Mouse (Mus musculus) midbrain, embryonic 15.5 days (tissue): Measurements from ENCODE around the gene Gm49325. TPM values are rescaled to one million over a fixed set of nuclear protein-coding genes. Genes with fewer than 3 reads are reported as not detected.

Experiments
- ATAC-seq: fragments of 200-750 bp; cut with Nextera tagmentation; replicated peaks from 2 replicates; pipeline ENCODE4 v1.8.0; 2017; ENCODE audit warnings: moderate TSS enrichment
- H3K27ac ChIP-seq: fragments of 300-500 bp; sonication (generic); 2 replicates; pipeline ENCODE4 v1.5.1; 2015; ENCODE audit warnings: mild to moderate bottlenecking, inconsistent platforms
- H3K27me3 ChIP-seq: fragments of 300-500 bp; sonication (generic); replicated peaks from 2 replicates; pipeline ENCODE4 v1.6.1; 2015; ENCODE audit warnings: inconsistent platforms
- H3K36me3 ChIP-seq: fragments of 300-500 bp; sonication (generic); replicated peaks from 2 replicates; pipeline ENCODE4 v1.6.1; 2015; ENCODE audit warnings: inconsistent platforms
- H3K4me1 ChIP-seq: fragments of 300-500 bp; sonication (generic); 2 replicates; pipeline ENCODE4 v1.6.1; 2015; ENCODE audit warnings: inconsistent platforms
- H3K4me2 ChIP-seq: fragments of 300-500 bp; sonication (generic); 2 replicates; pipeline ENCODE4 v1.6.1; 2015; ENCODE audit warnings: inconsistent platforms, mild to moderate bottlenecking, moderate library complexity
- H3K4me3 ChIP-seq: fragments of 300-500 bp; sonication (generic); 2 replicates; pipeline ENCODE4 v1.5.1; 2015; ENCODE audit warnings: mild to moderate bottlenecking, inconsistent platforms
- H3K9ac ChIP-seq: fragments of 300-500 bp; sonication (generic); 2 replicates; pipeline ENCODE4 v1.6.1; 2015; ENCODE audit warnings: mild to moderate bottlenecking, inconsistent platforms
- H3K9me3 ChIP-seq: fragments of 300-500 bp; sonication (generic); 2 replicates; pipeline ENCODE4 v1.6.1; 2016; ENCODE audit warnings: inconsistent platforms
- WGBS: fragments of 180-500 bp; shearing (Covaris S2); methylation state at CpG from one replicate; pipeline ENCODE4 v1.1.7; 2015; ENCODE audit warnings: mixed read lengths; 5-methylcytosine and 5-hydroxymethylcytosine counted together
- polyA plus RNA-seq: library from polyadenylated mRNA; unstranded; fragments of >200 nt; fragmentation: Nextera tagmentation; extraction: Ambion mirVana; gene quantifications from 2 replicates; pipeline ENCODE4 v1.2.1, GENCODE M21; 2015

Gene Gm49325
- polyA plus RNA-seq: 2.5 TPM in 1 of 2 replicates, not detected in the other

GRCm38 (mm10) chr10:77605908-77606826 lies at the start of gene Gm49325, which contains the start of gene Sumo3:
Gene Gm49325, plus strand, starts transcription at chr10:77606197.
Gene Sumo3, plus strand, starts transcription at chr10:77606097.
- WGBS: 1% methylated on average over 112 of the region's 119 CpGs
- Histone ChIP-seq H3K9ac (peak within 1 kb of the TSS; percentile 62), H3K9me3 (no peaks in the 10 kb centered on the region), H3K4me3 (peak within 1 kb of the TSS; percentile 53), H3K4me1 (peaks cover 24% of the 10 kb centered on the region), H3K27me3 (no peaks in the 10 kb centered on the region), H3K36me3 (peaks cover 5% of the 10 kb centered on the region; the same call in 1 of the 2 replicates), H3K4me2 (peak within 1 kb of the TSS; percentile 76), H3K27ac (peak within 1 kb of the TSS; percentile 88)
- ATAC-seq: peak; percentile 86

- no peak for ATAC-seq
- no peak overlapping the region for H3K4me2 ChIP-seq
- WGBS: 92% methylated on average over 7 of the region's 7 CpGs
- H3K9ac ChIP-seq: no peak overlapping the region
- H3K27me3 ChIP-seq: no peaks in the 10 kb centered on the region
- no peaks in the 10 kb centered on the region for H3K4me1 ChIP-seq
- H3K9me3 ChIP-seq: no peaks in the 10 kb centered on the region
- H3K27ac ChIP-seq: no peak overlapping the region
- H3K4me3 ChIP-seq: no peak overlapping the region
- H3K36me3 ChIP-seq: no peaks in the 10 kb centered on the region
Measured at GRCm38 (mm10) chr10:77556631-77557030, 49.4 kb upstream of the Gm49325 start.

- Histone ChIP-seq H3K4me1 (no peaks in the 10 kb centered on the region), H3K9ac (no peak overlapping the region), H3K4me2 (no peak overlapping the region), H3K27ac (no peak overlapping the region), H3K4me3 (no peak overlapping the region), H3K27me3 (no peaks in the 10 kb centered on the region), H3K36me3 (no peaks in the 10 kb centered on the region), H3K9me3 (no peaks in the 10 kb centered on the region)
- 92% methylated on average over 4 of the region's 4 CpGs for WGBS
- no peak for ATAC-seq
Measured at GRCm38 (mm10) chr10:77557641-77558040, 48.4 kb upstream of the Gm49325 start.

GRCm38 (mm10) chr10:77560090-77560489 lies 45.9 kb upstream of the Gm49325 start:
- Histone ChIP-seq H3K4me1 (no peaks in the 10 kb centered on the region), H3K27me3 (no peaks in the 10 kb centered on the region), H3K4me2 (no peak overlapping the region), H3K4me3 (no peak overlapping the region), H3K9ac (no peak overlapping the region), H3K27ac (no peak overlapping the region), H3K9me3 (no peaks in the 10 kb centered on the region), H3K36me3 (no peaks in the 10 kb centered on the region)
- WGBS: 89% methylated on average over 11 of the region's 11 CpGs
- ATAC-seq: no peak

- WGBS: 90% methylated on average over 9 of the region's 9 CpGs
- Histone ChIP-seq H3K4me3 (no peak overlapping the region), H3K36me3 (no peaks in the 10 kb centered on the region), H3K27me3 (no peaks in the 10 kb centered on the region), H3K27ac (no peak overlapping the region), H3K4me2 (no peak overlapping the region), H3K4me1 (no peaks in the 10 kb centered on the region), H3K9ac (no peak overlapping the region), H3K9me3 (no peaks in the 10 kb centered on the region)
- no peak for ATAC-seq
Measured at GRCm38 (mm10) chr10:77560830-77561229, 45.2 kb upstream of the Gm49325 start.

- no peaks in the 10 kb centered on the region for H3K27me3 ChIP-seq
- H3K36me3 ChIP-seq: no peaks in the 10 kb centered on the region
- no peaks in the 10 kb centered on the region for H3K4me1 ChIP-seq
- no peak overlapping the region for H3K9ac ChIP-seq
- H3K9me3 ChIP-seq: no peaks in the 10 kb centered on the region
- WGBS: 74% methylated on average over 2 of the region's 2 CpGs
- no peak overlapping the region for H3K4me2 ChIP-seq
- H3K4me3 ChIP-seq: no peak overlapping the region
- H3K27ac ChIP-seq: no peak overlapping the region
- no peak for ATAC-seq
Measured at GRCm38 (mm10) chr10:77561508-77561907, 44.5 kb upstream of the Gm49325 start.

- Histone ChIP-seq H3K4me1 (no peaks in the 10 kb centered on the region), H3K27me3 (no peaks in the 10 kb centered on the region), H3K27ac (no peak overlapping the region), H3K9ac (no peak overlapping the region), H3K9me3 (no peaks in the 10 kb centered on the region), H3K36me3 (no peaks in the 10 kb centered on the region), H3K4me2 (no peak overlapping the region), H3K4me3 (no peak overlapping the region)
- 87% methylated on average over 8 of the region's 8 CpGs for WGBS
- ATAC-seq: no peak
Measured at GRCm38 (mm10) chr10:77565005-77565404, 41.0 kb upstream of the Gm49325 start.

- H3K9me3 ChIP-seq: no peaks in the 10 kb centered on the region
- no peak overlapping the region for H3K27ac ChIP-seq
- H3K4me1 ChIP-seq: no peaks in the 10 kb centered on the region
- no peak for ATAC-seq
- no peak overlapping the region for H3K4me3 ChIP-seq
- no peaks in the 10 kb centered on the region for H3K27me3 ChIP-seq
- no peaks in the 10 kb centered on the region for H3K36me3 ChIP-seq
- no peak overlapping the region for H3K9ac ChIP-seq
- H3K4me2 ChIP-seq: no peak overlapping the region
- 36% methylated on average over 8 of the region's 8 CpGs for WGBS
Measured at GRCm38 (mm10) chr10:77566651-77567050, 39.3 kb upstream of the Gm49325 start.

- no peak for ATAC-seq
- Histone ChIP-seq H3K4me2 (no peak overlapping the region), H3K4me1 (no peaks in the 10 kb centered on the region), H3K9me3 (no peaks in the 10 kb centered on the region), H3K27ac (no peak overlapping the region), H3K9ac (no peak overlapping the region), H3K27me3 (no peaks in the 10 kb centered on the region), H3K36me3 (no peaks in the 10 kb centered on the region), H3K4me3 (no peak overlapping the region)
- 39% methylated on average over 7 of the region's 7 CpGs for WGBS
Measured at GRCm38 (mm10) chr10:77569481-77569880, 36.5 kb upstream of the Gm49325 start.

- H3K4me3 ChIP-seq: no peak overlapping the region
- WGBS: 68% methylated on average over 6 of the region's 6 CpGs
- H3K4me2 ChIP-seq: no peak overlapping the region
- no peak overlapping the region for H3K9ac ChIP-seq
- no peak overlapping the region for H3K27ac ChIP-seq
- H3K4me1 ChIP-seq: no peaks in the 10 kb centered on the region
- H3K36me3 ChIP-seq: no peaks in the 10 kb centered on the region
- no peaks in the 10 kb centered on the region for H3K9me3 ChIP-seq
- no peaks in the 10 kb centered on the region for H3K27me3 ChIP-seq
- ATAC-seq: no peak
Measured at GRCm38 (mm10) chr10:77569973-77570658, 35.9 kb upstream of the Gm49325 start.

- Histone ChIP-seq H3K9ac (no peak overlapping the region), H3K36me3 (no peaks in the 10 kb centered on the region), H3K4me3 (no peak overlapping the region), H3K9me3 (no peaks in the 10 kb centered on the region), H3K27me3 (no peaks in the 10 kb centered on the region), H3K4me2 (no peak overlapping the region), H3K27ac (no peak overlapping the region), H3K4me1 (no peaks in the 10 kb centered on the region)
- 34% methylated on average over 3 of the region's 3 CpGs for WGBS
- no peak for ATAC-seq
Measured at GRCm38 (mm10) chr10:77572225-77572624, 33.8 kb upstream of the Gm49325 start.

GRCm38 (mm10) chr10:77573162-77573561 lies 32.8 kb upstream of the Gm49325 start:
- H3K4me3 ChIP-seq: no peak overlapping the region
- no peaks in the 10 kb centered on the region for H3K27me3 ChIP-seq
- no peaks in the 10 kb centered on the region for H3K36me3 ChIP-seq
- H3K9me3 ChIP-seq: no peaks in the 10 kb centered on the region
- H3K4me2 ChIP-seq: no peak overlapping the region
- no peak overlapping the region for H3K9ac ChIP-seq
- no peak for ATAC-seq
- WGBS: 68% methylated on average over 1 of the region's 1 CpGs
- no peak overlapping the region for H3K27ac ChIP-seq
- no peaks in the 10 kb centered on the region for H3K4me1 ChIP-seq
